Mouse (Mus musculus) lung, postnatal 0 days (tissue): Measurements from ENCODE around the gene Lep. TPM values are rescaled to one million over a fixed set of nuclear protein-coding genes. Genes with fewer than 3 reads are reported as not detected.

ENCODE experiments used
- ATAC-seq: fragments of 200-750 bp; cut with Nextera tagmentation; 2 replicates; pipeline ENCODE4 v1.8.0; 2017; ENCODE audit warnings: moderate library complexity
- DNase-seq: peaks from one replicate; pipeline ENCODE4 v3.0.0-alpha.2; 2016; ENCODE audit warnings: low spot score
- H3K27ac ChIP-seq: fragments of 300-500 bp; sonication (generic); 2 replicates; pipeline ENCODE4 v1.5.1; 2014; ENCODE audit warnings: antibody characterized with exemption, mild to moderate bottlenecking, low read length, mixed read lengths
- H3K27me3 ChIP-seq: fragments of 300-500 bp; sonication (generic); replicated peaks from 2 replicates; pipeline ENCODE4 v1.6.1; 2014; ENCODE audit warnings: low read length, mixed read lengths; ENCODE audit not compliant: insufficient read depth
- H3K36me3 ChIP-seq: fragments of 300-500 bp; sonication (generic); 2 replicates; pipeline ENCODE4 v1.6.1; 2014; ENCODE audit warnings: low read length, mixed read lengths; ENCODE audit not compliant: insufficient read depth
- H3K4me1 ChIP-seq: fragments of 300-500 bp; sonication (generic); 2 replicates; pipeline ENCODE4 v1.6.1; 2014; ENCODE audit warnings: antibody characterized with exemption, low read depth, low read length, mixed read lengths; ENCODE audit not compliant: insufficient read depth
- H3K4me2 ChIP-seq: fragments of 300-500 bp; sonication (generic); replicated peaks from 2 replicates; pipeline ENCODE4 v1.6.1; 2014; ENCODE audit warnings: low read depth, mild to moderate bottlenecking, low read length, moderate library complexity, mixed read lengths
- H3K4me3 ChIP-seq: fragments of 300-500 bp; sonication (generic); 2 replicates; pipeline ENCODE4 v1.5.1; 2014; ENCODE audit warnings: low read depth, low read length
- H3K9ac ChIP-seq: fragments of 300-500 bp; sonication (generic); replicated peaks from 2 replicates; pipeline ENCODE4 v1.6.1; 2014; ENCODE audit warnings: low read depth, mild to moderate bottlenecking
- H3K9me3 ChIP-seq: fragments of 300-500 bp; sonication (generic); 2 replicates; pipeline ENCODE4 v1.6.1; 2016; ENCODE audit warnings: low read length, mixed read lengths
- CTCF ChIP-seq: IDR thresholded peaks from 2 replicates; pipeline ENCODE4 v1.5.1; 2016; ENCODE audit warnings: antibody characterized with exemption, mild to moderate bottlenecking
- EP300 ChIP-seq: IDR thresholded peaks from 2 replicates; pipeline ENCODE4 v1.6.1; 2016; ENCODE audit warnings: antibody characterized with exemption, mild to moderate bottlenecking, control low read depth
- WGBS: fragments of 180-500 bp; shearing (Covaris S2); extraction: QIAGEN DNeasy Blood & Tissue Kit; methylation state at CpG from one replicate; pipeline ENCODE4 v1.1.7; 2014; 5-methylcytosine and 5-hydroxymethylcytosine counted together
- polyA plus RNA-seq: library from polyadenylated mRNA; unstranded; fragments of >200 nt; fragmentation: Nextera tagmentation; extraction: Ambion mirVana; gene quantifications from 2 replicates; pipeline ENCODE4 v1.2.1, GENCODE M21; 2015

Lep gene
- polyA plus RNA-seq, 1 experiment from 2014 or later = not detected

- no peak for ATAC-seq
- Histone ChIP-seq H3K9ac (no peak overlapping the region), H3K4me1 (no peaks in the 10 kb centered on the region), H3K27ac (no peak overlapping the region), H3K27me3 (no peaks in the 10 kb centered on the region), H3K36me3 (no peaks in the 10 kb centered on the region), H3K9me3 (no peaks in the 10 kb centered on the region), H3K4me3 (no peak overlapping the region), H3K4me2 (no peak overlapping the region)
- 7% methylated on average over 3 of the region's 3 CpGs for WGBS
- TF ChIP-seq CTCF (no peak), EP300 (no peak)
- no peak for DNase-seq
These were observed 40.4 kb downstream of the Lep start for GRCm38 (mm10) chr6:29100423-29100822.

GRCm38 (mm10) chr6:29101248-29101864 lies 41.3 kb downstream of the Lep start:
- no peak for DNase-seq
- TF ChIP-seq CTCF (no peak), EP300 (no peak)
- WGBS = 72% methylated on average over 9 of the region's 9 CpGs
- Histone ChIP-seq H3K27me3 (no peaks in the 10 kb centered on the region), H3K4me1 (no peaks in the 10 kb centered on the region), H3K9ac (no peak overlapping the region), H3K4me2 (no peak overlapping the region), H3K4me3 (no peak overlapping the region), H3K27ac (no peak overlapping the region), H3K9me3 (no peaks in the 10 kb centered on the region), H3K36me3 (no peaks in the 10 kb centered on the region)
- ATAC-seq = no peak

- ATAC-seq (no peak), DNase-seq (no peak)
- no peaks in the 10 kb centered on the region for H3K9me3 ChIP-seq
- H3K27ac ChIP-seq = no peak overlapping the region
- H3K9ac ChIP-seq = no peak overlapping the region
- no peaks in the 10 kb centered on the region for H3K27me3 ChIP-seq
- WGBS = 55% methylated on average over 1 of the region's 1 CpGs
- no peaks in the 10 kb centered on the region for H3K36me3 ChIP-seq
- no peak overlapping the region for H3K4me2 ChIP-seq
- H3K4me3 ChIP-seq = no peak overlapping the region
- no peak for TF ChIP-seq CTCF
- no peak for TF ChIP-seq EP300
- H3K4me1 ChIP-seq = no peaks in the 10 kb centered on the region
These were observed 48.4 kb downstream of the Lep start for GRCm38 (mm10) chr6:29108376-29108775.

- no peak for ATAC-seq
- Histone ChIP-seq H3K27me3 (no peaks in the 10 kb centered on the region), H3K4me2 (no peak overlapping the region), H3K4me3 (no peak overlapping the region), H3K9ac (no peak overlapping the region), H3K36me3 (no peaks in the 10 kb centered on the region), H3K4me1 (no peaks in the 10 kb centered on the region), H3K9me3 (no peaks in the 10 kb centered on the region), H3K27ac (no peak overlapping the region)
- DNase-seq = no peak
- TF ChIP-seq EP300 (no peak), CTCF (no peak)
- 91% methylated on average over 4 of the region's 4 CpGs for WGBS
These were observed 51.5 kb downstream of the Lep start for GRCm38 (mm10) chr6:29111501-29111900.

GRCm38 (mm10) chr6:29115756-29116155 lies 55.7 kb downstream of the Lep start:
- Histone ChIP-seq H3K4me1 (no peaks in the 10 kb centered on the region), H3K9me3 (no peaks in the 10 kb centered on the region), H3K27me3 (no peaks in the 10 kb centered on the region), H3K4me2 (no peak overlapping the region), H3K36me3 (no peaks in the 10 kb centered on the region), H3K4me3 (no peak overlapping the region), H3K9ac (no peak overlapping the region), H3K27ac (no peak overlapping the region)
- no peak for ATAC-seq
- DNase-seq = no peak
- WGBS = 61% methylated on average over 7 of the region's 7 CpGs
- TF ChIP-seq EP300 (no peak), CTCF (no peak)

- DNase-seq (peak; percentile 47), ATAC-seq (peak; percentile 78)
- H3K9ac ChIP-seq = no peak overlapping the region
- no peaks in the 10 kb centered on the region for H3K36me3 ChIP-seq
- TF ChIP-seq CTCF (no peak), EP300 (no peak)
- 48% methylated on average over 7 of the region's 7 CpGs for WGBS
- no peak overlapping the region for H3K4me2 ChIP-seq
- no peak overlapping the region for H3K27ac ChIP-seq
- no peaks in the 10 kb centered on the region for H3K27me3 ChIP-seq
- H3K4me1 ChIP-seq = no peaks in the 10 kb centered on the region
- H3K4me3 ChIP-seq = no peak overlapping the region
- H3K9me3 ChIP-seq = no peaks in the 10 kb centered on the region
These were observed 57.5 kb downstream of the Lep start for GRCm38 (mm10) chr6:29117417-29118104.
